Mouse (Mus musculus) ES-Bruce4 (cell line): ENCODE data around the gene Tmem138.

Experiments used
- CTCF ChIP-seq: IDR thresholded peaks from one replicate; pipeline ENCODE4 v1.8.1; 2011; ENCODE audit warnings: low read depth, low read length
- EP300 ChIP-seq: IDR thresholded peaks from 2 replicates; pipeline ENCODE4 v1.6.1; 2011; ENCODE audit warnings: low read depth, low read length; ENCODE audit not compliant: insufficient read depth

DNA sequence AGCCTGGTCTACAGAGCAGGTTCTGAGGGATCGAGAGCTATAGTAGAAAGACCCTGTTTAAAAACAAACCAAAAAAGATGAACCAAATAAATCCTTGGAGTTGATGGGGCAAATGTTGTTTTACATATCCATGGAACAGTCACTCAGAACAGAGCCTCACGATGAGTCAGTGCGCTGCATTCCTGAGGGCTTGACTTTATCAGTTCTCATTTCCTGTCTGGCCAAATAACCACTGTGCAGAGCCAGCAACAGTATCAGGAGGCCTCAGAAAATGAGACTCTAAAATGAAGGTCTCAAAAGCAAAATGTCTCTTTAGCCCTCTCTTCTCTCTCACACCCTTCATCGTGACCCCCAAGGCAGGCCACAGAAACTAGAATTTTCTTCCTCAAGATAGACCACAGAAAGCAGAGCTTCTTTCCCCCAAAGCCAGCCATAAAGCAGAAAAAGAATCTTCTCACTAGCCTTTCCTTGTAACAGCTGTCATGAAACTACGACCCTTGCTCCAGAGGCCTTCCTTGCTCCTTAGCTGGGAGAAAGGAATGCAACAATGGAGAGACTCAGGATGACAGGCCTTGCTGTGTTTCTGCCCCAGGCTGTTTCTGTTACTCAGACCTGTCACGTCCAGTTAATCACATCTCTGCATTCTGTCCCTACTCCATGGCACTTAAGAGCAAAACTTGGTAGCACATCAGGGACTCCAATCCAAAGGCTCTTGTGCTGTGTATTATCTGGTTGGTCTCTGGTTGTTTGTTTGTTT lies 15.4 kb downstream of the Tmem138 start:
- TF ChIP-seq CTCF (no peak), EP300 (no peak)
